Mouse (Mus musculus): ENCODE data around the gene Paxbp1. TPM values are rescaled to one million over a fixed set of nuclear protein-coding genes. Genes with fewer than 3 reads are reported as not detected.

Paxbp1 gene
- polyA plus RNA-seq, 1 experiment from 2014 or later = 26.4 TPM

DNA sequence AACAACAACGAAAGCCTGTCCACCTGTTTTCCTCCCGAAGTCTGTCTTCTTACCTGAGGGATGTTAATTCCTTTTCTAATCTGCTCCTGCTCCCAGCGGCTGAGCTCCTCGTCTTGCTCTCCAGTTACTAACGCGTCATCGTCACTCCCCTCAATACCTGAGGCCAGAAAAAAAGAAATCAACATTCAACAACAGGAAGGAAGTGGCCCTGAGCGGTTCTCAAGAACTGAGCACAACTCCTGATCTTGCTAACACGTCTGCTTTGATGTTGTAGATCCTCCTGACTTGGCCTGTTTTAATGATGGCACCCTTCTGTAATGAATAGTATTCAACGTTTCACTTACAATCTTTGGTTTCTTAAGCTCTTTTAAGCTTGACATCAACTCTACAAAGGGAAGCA, 8.5 kb downstream of the Paxbp1 start:
- Histone ChIP-seq H3K4me2 (ENCODE audit: low read length) (no peak overlapping the region), H3K36me3 (ENCODE audit: insufficient read depth, low read length) (peaks cover 57% of the 10 kb centered on the region), H3K9me3 (replicated peaks; ENCODE audit: low read length) (no peaks in the 10 kb centered on the region), H3K9ac (ENCODE audit: low read depth, low read length) (no peak overlapping the region), H3K27me3 (ENCODE audit: insufficient read depth, low read length) (no peaks in the 10 kb centered on the region), H3K4me3 (replicated peaks; ENCODE audit: low read depth, low read length) (no peak overlapping the region), H3K27ac (no peak overlapping the region), H3K4me1 (replicated peaks; ENCODE audit: insufficient read depth, low read length) (no peaks in the 10 kb centered on the region)
- TF ChIP-seq CTCF (IDR thresholded peaks at IDR 0.05; ENCODE audit: low read depth) = no peak
- DNase-seq (ENCODE audit: low spot score) (no peak), ATAC-seq (replicated peaks; ENCODE audit: low FRiP score, low read depth) (no peak)
- 87% methylated on average over 10 of the region's 10 CpGs for WGBS

DNA sequence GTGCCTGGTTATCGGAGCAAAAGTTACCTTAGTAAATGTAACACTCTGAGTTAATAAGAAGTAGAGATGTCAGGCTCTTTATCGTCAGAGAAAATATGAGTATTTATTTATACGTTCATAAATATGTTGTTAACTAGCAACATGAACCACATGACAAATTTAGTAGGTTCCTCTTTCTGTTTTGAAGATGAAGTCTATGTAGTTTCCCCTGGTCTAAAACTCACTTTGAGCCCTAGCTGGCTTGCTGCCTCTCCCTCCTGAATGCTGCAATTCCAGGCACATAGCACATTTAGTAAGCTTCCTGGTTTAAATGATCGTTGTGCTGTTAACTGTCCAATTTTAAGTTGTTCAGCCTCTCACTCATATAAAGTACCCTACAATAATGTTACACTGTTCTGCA, 13.6 kb downstream of the Paxbp1 start:
- 93% methylated on average over 4 of the region's 4 CpGs for WGBS
- no peak for ATAC-seq (replicated peaks; ENCODE audit: low FRiP score, low read depth)
- H3K4me2 ChIP-seq (ENCODE audit: low read length) = no peak overlapping the region
- no peak overlapping the region for H3K9ac ChIP-seq (ENCODE audit: low read depth, low read length)
- no peak for DNase-seq (ENCODE audit: low spot score)
- no peak for TF ChIP-seq CTCF (IDR thresholded peaks at IDR 0.05; ENCODE audit: low read depth)
- no peaks in the 10 kb centered on the region for H3K9me3 ChIP-seq (replicated peaks; ENCODE audit: low read length)
- no peak overlapping the region for H3K27ac ChIP-seq
- peaks cover 73% of the 10 kb centered on the region for H3K36me3 ChIP-seq (ENCODE audit: insufficient read depth, low read length)
- no peak overlapping the region for H3K4me3 ChIP-seq (replicated peaks; ENCODE audit: low read depth, low read length)
- no peaks in the 10 kb centered on the region for H3K4me1 ChIP-seq (replicated peaks; ENCODE audit: insufficient read depth, low read length)
- no peaks in the 10 kb centered on the region for H3K27me3 ChIP-seq (ENCODE audit: insufficient read depth, low read length)

DNA sequence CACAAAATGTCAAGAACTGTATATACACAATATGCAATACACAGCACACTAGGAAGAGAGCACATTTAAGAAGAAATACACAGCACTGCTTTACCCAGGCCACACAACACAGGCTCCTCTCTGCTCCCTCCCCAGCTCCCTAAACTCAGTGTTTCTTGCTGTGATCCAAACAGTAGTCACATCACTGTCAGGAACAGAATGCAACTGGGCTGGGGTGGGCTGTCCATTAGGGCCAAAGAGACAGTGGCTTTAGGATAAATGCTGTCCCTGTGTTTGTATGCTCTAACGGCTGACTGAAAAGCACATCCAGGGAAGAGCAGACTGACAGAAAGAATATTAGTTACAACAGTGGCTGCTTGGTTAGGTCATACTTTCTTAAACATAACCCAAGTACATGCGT, 14.4 kb downstream of the Paxbp1 start:
- Histone ChIP-seq H3K27me3 (ENCODE audit: insufficient read depth, low read length) (no peaks in the 10 kb centered on the region), H3K4me1 (replicated peaks; ENCODE audit: insufficient read depth, low read length) (no peaks in the 10 kb centered on the region), H3K36me3 (ENCODE audit: insufficient read depth, low read length) (peaks cover 75% of the 10 kb centered on the region), H3K4me3 (replicated peaks; ENCODE audit: low read depth, low read length) (no peak overlapping the region), H3K27ac (no peak overlapping the region), H3K9ac (ENCODE audit: low read depth, low read length) (no peak overlapping the region), H3K4me2 (ENCODE audit: low read length) (no peak overlapping the region), H3K9me3 (replicated peaks; ENCODE audit: low read length) (no peaks in the 10 kb centered on the region)
- no peak for DNase-seq (ENCODE audit: low spot score)
- no peak for TF ChIP-seq CTCF (IDR thresholded peaks at IDR 0.05; ENCODE audit: low read depth)
- 91% methylated on average over 2 of the region's 2 CpGs for WGBS
- no peak for ATAC-seq (replicated peaks; ENCODE audit: low FRiP score, low read depth)

DNA sequence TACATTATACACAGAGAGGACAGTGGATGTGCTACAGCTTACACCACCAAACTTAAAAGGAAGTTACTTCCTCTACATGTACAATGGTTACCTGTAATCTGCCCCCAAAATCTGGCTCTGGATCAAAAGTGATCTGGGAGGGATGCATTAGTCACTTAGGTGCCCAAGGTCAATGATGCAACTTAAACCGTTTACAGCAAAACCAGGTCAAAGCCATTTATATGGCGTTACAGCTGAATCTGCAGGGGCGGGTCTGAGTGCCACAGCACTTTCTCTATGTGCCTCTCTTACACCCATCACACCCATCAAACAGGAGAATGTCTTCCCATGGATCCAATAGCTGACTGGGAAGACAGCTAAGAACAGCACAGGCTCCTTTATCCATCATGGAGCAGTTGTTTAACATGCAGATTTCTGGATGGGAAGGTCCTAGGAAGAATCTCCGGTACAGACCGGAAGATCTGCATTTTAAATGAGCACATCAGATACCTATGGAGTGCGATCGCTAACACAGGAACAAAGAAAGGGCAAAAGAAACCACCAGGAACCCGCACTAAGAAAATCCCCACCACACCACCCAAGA, 15.1 kb downstream of the Paxbp1 start:
- no peak for ATAC-seq (replicated peaks; ENCODE audit: low FRiP score, low read depth)
- Histone ChIP-seq H3K27ac (no peak overlapping the region), H3K4me2 (ENCODE audit: low read length) (no peak overlapping the region), H3K4me1 (replicated peaks; ENCODE audit: insufficient read depth, low read length) (no peaks in the 10 kb centered on the region), H3K27me3 (ENCODE audit: insufficient read depth, low read length) (no peaks in the 10 kb centered on the region), H3K4me3 (replicated peaks; ENCODE audit: low read depth, low read length) (no peak overlapping the region), H3K9ac (ENCODE audit: low read depth, low read length) (no peak overlapping the region), H3K36me3 (ENCODE audit: insufficient read depth, low read length) (peaks cover 75% of the 10 kb centered on the region), H3K9me3 (replicated peaks; ENCODE audit: low read length) (no peaks in the 10 kb centered on the region)
- no peak for TF ChIP-seq CTCF (IDR thresholded peaks at IDR 0.05; ENCODE audit: low read depth)
- WGBS = 91% methylated on average over 8 of the region's 8 CpGs
- DNase-seq (ENCODE audit: low spot score) = no peak

DNA sequence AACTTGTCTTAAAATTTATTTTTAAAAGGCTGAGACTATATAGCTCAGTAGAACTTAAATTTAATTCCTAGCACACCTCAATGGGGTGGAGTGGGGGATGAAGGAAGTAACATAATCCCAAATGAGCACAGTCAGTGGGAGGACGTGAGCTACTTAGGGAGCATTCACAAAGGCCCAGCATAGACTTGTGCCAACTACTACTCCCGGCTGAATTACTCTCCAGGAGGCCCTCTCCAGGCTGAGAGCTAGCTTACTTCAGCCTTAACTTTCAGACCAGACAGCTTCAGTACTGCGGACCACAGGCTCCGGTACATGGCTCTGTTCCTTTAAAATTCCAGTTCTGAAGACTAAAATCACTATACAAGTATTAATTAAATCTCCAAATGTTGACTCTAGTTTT, 18.1 kb downstream of the Paxbp1 start:
- Histone ChIP-seq H3K9me3 (replicated peaks; ENCODE audit: low read length) (no peaks in the 10 kb centered on the region), H3K27me3 (ENCODE audit: insufficient read depth, low read length) (no peaks in the 10 kb centered on the region), H3K4me3 (replicated peaks; ENCODE audit: low read depth, low read length) (no peak overlapping the region), H3K36me3 (ENCODE audit: insufficient read depth, low read length) (peaks cover 71% of the 10 kb centered on the region), H3K4me1 (replicated peaks; ENCODE audit: insufficient read depth, low read length) (no peaks in the 10 kb centered on the region), H3K9ac (ENCODE audit: low read depth, low read length) (no peak overlapping the region), H3K4me2 (ENCODE audit: low read length) (no peak overlapping the region), H3K27ac (no peak overlapping the region)
- no peak for TF ChIP-seq CTCF (IDR thresholded peaks at IDR 0.05; ENCODE audit: low read depth)
- DNase-seq (ENCODE audit: low spot score) = no peak
- ATAC-seq (replicated peaks; ENCODE audit: low FRiP score, low read depth) = no peak
- 89% methylated on average over 4 of the region's 4 CpGs for WGBS

DNA sequence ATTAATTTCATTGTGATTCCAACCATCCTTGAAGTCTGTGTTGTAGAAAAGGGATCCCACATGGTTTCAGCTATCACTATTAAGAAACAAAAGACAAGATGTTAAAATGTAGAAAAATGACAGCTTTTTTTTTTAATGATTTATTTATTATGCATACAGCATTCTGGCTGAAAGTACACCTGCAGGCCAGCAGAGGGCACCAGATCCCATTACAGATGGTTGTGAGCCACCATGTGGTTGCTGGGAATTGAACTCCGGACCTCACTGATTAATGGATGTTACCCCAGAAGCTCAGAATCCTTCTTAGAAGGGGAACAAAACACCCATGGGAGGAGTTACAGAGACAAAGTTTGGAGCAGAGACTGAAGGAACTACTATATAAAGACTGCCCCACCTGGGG, 21.0 kb downstream of the Paxbp1 start:
- no peaks in the 10 kb centered on the region for H3K27me3 ChIP-seq (ENCODE audit: insufficient read depth, low read length)
- peak; percentile 67 for TF ChIP-seq CTCF (IDR thresholded peaks at IDR 0.05; ENCODE audit: low read depth)
- no peak overlapping the region for H3K4me2 ChIP-seq (ENCODE audit: low read length)
- H3K4me3 ChIP-seq (replicated peaks; ENCODE audit: low read depth, low read length) = no peak overlapping the region
- ATAC-seq (replicated peaks; ENCODE audit: low FRiP score, low read depth) = no peak
- no peak overlapping the region for H3K27ac ChIP-seq
- 87% methylated on average over 1 of the region's 1 CpGs for WGBS
- peak; percentile 19 for DNase-seq (ENCODE audit: low spot score)
- H3K9me3 ChIP-seq (replicated peaks; ENCODE audit: low read length) = no peaks in the 10 kb centered on the region
- H3K9ac ChIP-seq (ENCODE audit: low read depth, low read length) = no peak overlapping the region
- H3K36me3 ChIP-seq (ENCODE audit: insufficient read depth, low read length) = peaks cover 76% of the 10 kb centered on the region
- no peaks in the 10 kb centered on the region for H3K4me1 ChIP-seq (replicated peaks; ENCODE audit: insufficient read depth, low read length)
